ENCODE assay signal across 10 mouse cellular contexts in genomic region chr19:26566109-26566508, GRCm38 (mm10). TPM values are rescaled to one million over a fixed set of nuclear protein-coding genes. Genes with fewer than 3 reads are reported as not detected.
DNase-seq lines count a peak whose midpoint lies in the region; ATAC-seq and TF ChIP-seq lines count a peak whose summit lies in the region.
"Had no signal": no experiment of that assay in that cellular context is flagged by ENCODE, and none has a peak within 500 bp of the region (broad histone marks: within the 10 kb centered on the region; RNA-seq: fewer than 3 reads in every experiment).

No protein-coding gene starts in this region.

- H3K27me3 ChIP-seq in hindbrain, embryonic 15.5 days = no peaks in the 10 kb centered on the region
- no peaks in the 10 kb centered on the region for H3K27me3 ChIP-seq in limb, embryonic 12.5 days
- H3K27me3 ChIP-seq in stomach, postnatal 0 days (ENCODE audit: control insufficient read depth, insufficient read depth, low read length) = no peaks in the 10 kb centered on the region
- H3K27me3 ChIP-seq: embryonic facial prominence, embryonic 12.5 days had no signal

- TF ChIP-seq POLR2A in brain, embryonic 14.5 days (IDR thresholded peaks at IDR 0.05; ENCODE audit: borderline replicate concordance, extremely low read depth, insufficient read depth, insufficient read length, poor library complexity, severe bottlenecking) = no peak

- WGBS in hindbrain, embryonic 15.5 days = 63% methylated on average over 9 of the region's 9 CpGs
- 13% methylated on average over 9 of the region's 9 CpGs for WGBS in limb, embryonic 12.5 days
- 47% methylated on average over 9 of the region's 9 CpGs for WGBS in stomach, postnatal 0 days

- no peak overlapping the region for H3K27ac ChIP-seq in hindbrain, embryonic 15.5 days (replicated peaks)
- H3K27ac ChIP-seq in limb, embryonic 12.5 days = no peak overlapping the region
- no peak overlapping the region for H3K27ac ChIP-seq in stomach, postnatal 0 days (replicated peaks)
- H3K27ac ChIP-seq: embryonic facial prominence, embryonic 12.5 days had no signal

- 0 out of 2 replicates have a peak, but pooled peaks cover 9% of the 10 kb centered on the region for H3K4me1 ChIP-seq in hindbrain, embryonic 15.5 days (replicated peaks)
- peaks cover 19% of the 10 kb centered on the region for H3K4me1 ChIP-seq in limb, embryonic 12.5 days (replicated peaks)
- no peaks in the 10 kb centered on the region for H3K4me1 ChIP-seq in stomach, postnatal 0 days (replicated peaks; ENCODE audit: control insufficient read depth, insufficient read depth)

- intact Hi-C loops in heart, postnatal 10 days (cut with DNase I) = no loop called here

- no peaks in the 10 kb centered on the region for H3K36me3 ChIP-seq in hindbrain, embryonic 15.5 days
- H3K36me3 ChIP-seq in limb, embryonic 12.5 days = no peaks in the 10 kb centered on the region
- H3K36me3 ChIP-seq in stomach, postnatal 0 days (ENCODE audit: control insufficient read depth, insufficient read depth, low read length) = no peaks in the 10 kb centered on the region
- H3K36me3 ChIP-seq: embryonic facial prominence, embryonic 12.5 days had no signal

- no peak for TF ChIP-seq CTCF in brain, embryonic 14.5 days (IDR thresholded peaks at IDR 0.05; ENCODE audit: borderline replicate concordance, extremely low read depth, insufficient read depth, insufficient read length)
- no peak for TF ChIP-seq CTCF in stomach, postnatal 0 days (IDR thresholded peaks at IDR 0.05; ENCODE audit: low read depth)

- ATAC-seq in hindbrain, embryonic 15.5 days (ENCODE audit: low FRiP score, low read depth) = peak; percentile 42; the same call in 1 of the 2 replicates
- ATAC-seq in limb, embryonic 12.5 days (ENCODE audit: insufficient number of reproducible peaks, insufficient read depth, low FRiP score, low TSS enrichment, low read depth) = no peak
- ATAC-seq in stomach, postnatal 0 days (ENCODE audit: low FRiP score, low TSS enrichment) = no peak
- ATAC-seq: inflammation-experienced regulatory T-cells, adult 6 months had no signal

- no peaks in the 10 kb centered on the region for H3K9me3 ChIP-seq in hindbrain, embryonic 15.5 days
- H3K9me3 ChIP-seq in limb, embryonic 12.5 days = no peaks in the 10 kb centered on the region
- no peaks in the 10 kb centered on the region for H3K9me3 ChIP-seq in stomach, postnatal 0 days (ENCODE audit: control insufficient read depth, low read length)
- H3K9me3 ChIP-seq: embryonic facial prominence, embryonic 12.5 days had no signal

- H3K4me2 ChIP-seq in hindbrain, embryonic 15.5 days = no peak overlapping the region
- H3K4me2 ChIP-seq in limb, embryonic 12.5 days = peak overlapping the region; percentile 24
- H3K4me2 ChIP-seq in stomach, postnatal 0 days (replicated peaks; ENCODE audit: low read depth) = no peak overlapping the region
- H3K4me2 ChIP-seq: embryonic facial prominence, embryonic 12.5 days; midbrain, embryonic 11.5 days had no signal

- DNase-seq in heart, adult 8-10 months (ENCODE audit: low spot score) = peak; percentile 1
- DNase-seq in heart, postnatal 4 days = no peak
- peak; percentile 54 for DNase-seq in brain, embryonic 14.5 days (ENCODE audit: low read depth)
- DNase-seq in heart, postnatal 10 days = no peak
- DNase-seq in stomach, postnatal 0 days (ENCODE audit: low spot score) = no peak

- TF ChIP-seq EP300 in stomach, postnatal 0 days (optimal IDR thresholded peaks at IDR 0.05) = no peak

- no peak overlapping the region for H3K4me3 ChIP-seq in hindbrain, embryonic 15.5 days
- no peak overlapping the region for H3K4me3 ChIP-seq in limb, embryonic 12.5 days (replicated peaks)
- H3K4me3 ChIP-seq in stomach, postnatal 0 days (ENCODE audit: low read depth, low read length) = no peak overlapping the region
- H3K4me3 ChIP-seq: embryonic facial prominence, embryonic 12.5 days had no signal

- no peak overlapping the region for H3K9ac ChIP-seq in hindbrain, embryonic 15.5 days
- 0 out of 2 replicates have a peak overlapping the region, but pooled peaks have one; percentile 1 for H3K9ac ChIP-seq in limb, embryonic 12.5 days (replicated peaks)
- no peak overlapping the region for H3K9ac ChIP-seq in stomach, postnatal 0 days (ENCODE audit: low read length)
- H3K9ac ChIP-seq: embryonic facial prominence, embryonic 12.5 days had no signal

RNA-seq across cellular contexts. Expression of gene Smarca2, which starts 38.7 kb away (rescaled TPM):
- total RNA-seq in heart, adult 8-10 months (2022) = 10 to 100 TPM; 78.3 to 92.2 (median 79.8) TPM
- total RNA-seq in heart, postnatal 4 days (2021) = 10 to 100 TPM; 56.7 to 57.4 TPM
- polyA plus RNA-seq in brain, embryonic 14.5 days (2012; rRNA removed) = 69.7 and 100 TPM in 2 replicates
- polyA plus RNA-seq in hindbrain, embryonic 15.5 days (2015; fragmentation: Nextera tagmentation; extraction: Ambion mirVana) = 109 and 110 TPM in 2 replicates
- 72.0 and 79.4 TPM in 2 replicates for polyA plus RNA-seq in limb, embryonic 12.5 days (2016; fragmentation: Nextera tagmentation; extraction: Ambion mirVana)
- 10 to 100 TPM; 69.6 to 70.0 TPM for total RNA-seq in heart, postnatal 10 days (2021)
- 21.3 and 23.9 TPM in 2 replicates for polyA plus RNA-seq in stomach, postnatal 0 days (2015; fragmentation: Nextera tagmentation; extraction: Ambion mirVana)

Comparison
In these comparisons a context has a peak if more than half of its experiments do, and no peak if none do; other contexts are left out.
1. DNase-seq: peak in heart, adult 8-10 months (single experiment) and brain, embryonic 14.5 days (single experiment); none in heart, postnatal 4 days (single experiment), heart, postnatal 10 days (0 of 2) and stomach, postnatal 0 days (single experiment).